Mouse (Mus musculus) cerebellum, adult 9-10 months (tissue): ENCODE measurements around the gene Rhd.
"Not testable (repeated sequence)": the region's sequence is repeated elsewhere in the genome, so short reads cannot be mapped to it uniquely, and the experiment has no call there.

Source experiments
- DNase-seq: peaks from one replicate; pipeline ENCODE4 v3.0.0; 2022

The Rhd gene

GRCm38 (mm10) chr4:134858494-134858893 is 5.8 kb upstream of the Rhd start:
- DNase-seq, result no peak

GRCm38 (mm10) chr4:134861884-134862283 is 2.5 kb upstream of the Rhd start:
- DNase-seq, result no peak

GRCm38 (mm10) chr4:134862996-134863395 is 1.3 kb upstream of the Rhd start:
- no peak for DNase-seq

GRCm38 (mm10) chr4:134865340-134865739 is 1.0 kb downstream of the Rhd start:
- no peak for DNase-seq

DNA sequence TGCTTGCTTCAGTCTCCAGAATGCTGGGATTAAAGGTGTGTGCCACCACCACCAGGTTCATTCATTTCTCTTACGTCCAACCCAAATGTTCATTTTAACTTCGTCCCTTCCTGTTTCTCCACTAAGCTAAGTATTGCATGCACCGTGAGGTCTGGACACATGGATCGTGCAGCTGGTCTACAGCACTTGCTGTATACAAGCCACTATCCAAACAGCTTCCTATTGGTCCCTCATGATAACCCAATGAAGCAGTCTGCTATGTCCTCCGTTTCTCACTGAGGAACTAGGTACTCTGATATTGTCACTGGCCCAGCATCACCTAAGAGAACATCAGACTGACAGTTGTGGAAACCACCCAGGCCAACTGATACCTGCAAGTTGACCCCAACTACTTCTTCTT is 1.5 kb downstream of the Rhd start:
- DNase-seq, result no peak

- DNase-seq, result no peak
Observed at GRCm38 (mm10) chr4:134867213-134867612, 2.9 kb downstream of the Rhd start.

- DNase-seq, result no peak
Observed at GRCm38 (mm10) chr4:134867661-134868060, 3.3 kb downstream of the Rhd start.

DNA sequence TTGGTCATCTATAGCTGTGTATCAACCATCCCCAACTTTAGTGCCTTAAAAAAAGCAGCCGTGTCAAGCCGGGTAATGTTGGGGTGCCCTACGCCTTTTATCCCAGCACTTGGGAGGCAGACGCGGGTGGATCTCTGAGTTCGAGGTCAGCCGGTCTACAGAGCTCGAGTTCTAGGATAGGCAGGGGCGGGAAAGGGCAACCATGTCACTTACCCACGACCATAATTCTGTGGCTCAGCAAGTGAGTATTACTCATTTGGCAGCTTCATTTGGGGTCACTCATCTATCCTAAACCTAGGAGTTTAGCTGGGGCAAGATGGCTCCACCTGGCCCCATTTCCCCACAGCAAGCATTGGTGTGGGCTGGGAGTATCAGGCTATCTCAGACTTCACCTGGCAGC is 3.7 kb downstream of the Rhd start:
- DNase-seq, result no peak

DNA sequence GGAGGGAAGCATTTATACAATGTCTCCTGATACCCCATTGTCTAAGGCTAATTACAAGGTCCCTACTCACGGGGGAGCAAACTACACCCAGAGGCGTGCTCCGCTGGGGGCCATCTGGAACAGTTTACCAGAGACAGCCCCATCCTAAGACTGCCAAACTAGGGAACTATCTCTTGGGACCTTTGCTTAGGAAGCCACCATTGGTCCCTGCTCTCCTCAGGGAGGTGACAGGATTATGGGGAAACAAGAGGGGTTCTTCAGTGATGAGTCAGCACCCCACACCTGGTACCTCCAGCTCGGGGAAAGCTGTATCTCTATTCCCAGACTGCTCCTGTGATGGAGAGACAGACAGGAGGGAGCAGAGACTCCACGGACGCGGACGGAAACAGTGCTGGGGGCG is 4.2 kb downstream of the Rhd start:
- DNase-seq, result no peak

DNA sequence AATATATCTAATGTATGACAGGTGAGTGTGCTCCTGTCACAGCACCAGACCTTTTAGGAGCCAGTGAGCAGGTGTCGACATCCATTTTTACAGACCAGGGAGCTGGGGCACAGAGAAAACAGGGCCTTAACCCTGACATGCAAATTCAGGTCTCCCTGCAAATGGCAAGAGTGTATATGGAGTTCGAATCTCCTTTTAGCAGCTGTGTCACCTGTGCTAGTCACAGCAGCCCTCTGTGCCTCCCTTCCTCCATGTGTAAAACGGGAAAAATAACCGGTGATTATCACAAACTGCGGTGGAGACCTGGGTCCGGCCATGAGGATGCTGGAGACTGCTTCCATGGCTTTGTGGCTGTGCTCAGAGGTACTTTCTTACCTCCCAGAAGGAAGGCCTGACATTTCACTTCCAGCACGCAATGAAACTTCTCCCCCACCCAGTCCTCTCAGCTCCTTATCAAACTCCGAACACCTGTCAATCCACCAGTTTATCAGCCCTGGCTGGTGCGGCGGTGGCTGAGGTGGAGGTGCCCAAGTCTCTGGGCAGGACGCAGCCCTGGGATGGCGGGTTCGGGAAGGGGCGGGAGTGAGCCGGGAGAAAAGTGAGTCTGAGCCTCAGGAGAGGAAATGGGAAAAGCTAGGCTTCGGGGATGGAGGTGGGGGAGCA is 4.9 kb downstream of the Rhd start:
- no peak for DNase-seq

- DNase-seq, result no peak
Observed at GRCm38 (mm10) chr4:134869815-134870375, 5.6 kb downstream of the Rhd start.

DNA sequence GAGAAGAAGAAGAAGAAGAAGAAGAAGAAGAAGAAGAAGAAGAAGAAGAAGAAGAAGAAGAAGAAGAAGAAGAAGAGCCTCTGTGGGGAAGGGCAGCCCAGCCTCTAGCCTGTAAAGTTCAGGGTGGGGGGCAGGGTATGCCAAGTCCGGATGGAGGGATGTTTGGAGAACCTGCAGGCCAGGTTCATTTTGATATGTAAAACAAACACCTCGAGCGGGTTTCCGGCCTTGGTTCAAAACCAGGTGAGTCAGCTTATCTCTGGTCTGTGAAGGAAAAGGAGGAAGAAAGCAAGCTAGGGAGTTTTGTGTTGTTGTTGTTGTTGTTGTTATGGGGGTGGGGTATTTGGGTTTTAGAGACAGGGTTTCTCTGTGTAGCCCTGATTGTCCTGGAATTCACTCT is 7.1 kb downstream of the Rhd start:
- no peak for DNase-seq

- DNase-seq, result no peak
Observed at GRCm38 (mm10) chr4:134871950-134872349, 7.6 kb downstream of the Rhd start.

DNA sequence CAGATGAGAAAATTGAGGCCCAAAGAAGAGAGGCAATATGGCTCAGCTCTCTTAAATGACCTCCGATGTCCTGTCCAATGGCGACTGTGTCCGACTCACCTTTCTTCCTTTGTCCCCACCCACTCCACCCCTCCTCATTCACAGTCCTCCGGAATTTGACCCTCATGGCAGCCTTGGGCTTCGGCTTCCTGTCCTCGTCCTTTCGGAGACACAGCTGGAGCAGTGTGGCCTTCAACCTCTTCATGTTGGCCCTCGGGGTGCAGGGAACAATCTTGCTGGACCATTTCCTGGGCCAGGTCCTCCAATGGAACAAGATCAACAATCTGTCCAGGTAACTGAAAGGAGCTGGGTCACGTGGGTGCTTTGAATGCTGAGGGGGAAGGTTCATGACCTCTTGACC is 11.8 kb downstream of the Rhd start:
- DNase-seq, result no peak

DNA sequence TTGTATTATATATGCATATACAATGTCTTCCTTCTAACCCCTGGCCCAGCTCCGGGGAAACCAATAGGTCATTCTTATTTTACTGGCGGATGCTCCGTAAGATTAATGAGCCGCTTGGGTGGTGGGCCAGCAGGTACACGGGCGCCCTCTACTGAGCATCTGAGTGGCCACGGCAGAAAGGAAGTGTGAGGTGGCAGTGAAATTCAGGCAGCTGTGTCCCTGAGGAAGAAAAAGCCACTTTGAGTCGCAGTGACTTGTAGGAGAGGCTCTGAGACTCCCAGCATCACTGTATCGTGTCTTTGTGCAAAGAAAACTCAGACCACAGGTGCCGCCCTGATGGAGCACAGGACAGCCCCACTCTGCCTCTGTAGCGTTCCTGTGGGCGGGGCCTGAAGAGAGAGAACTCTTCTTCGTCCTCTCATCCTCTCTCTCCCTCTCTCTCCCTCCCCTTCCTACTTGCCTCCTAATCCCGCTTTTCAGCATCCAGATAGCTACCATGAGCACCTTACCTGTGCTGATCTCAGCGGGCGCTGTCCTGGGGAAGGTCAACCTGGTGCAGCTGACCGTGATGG is 15.2 kb downstream of the Rhd start:
- peak; percentile 78 for DNase-seq

DNA sequence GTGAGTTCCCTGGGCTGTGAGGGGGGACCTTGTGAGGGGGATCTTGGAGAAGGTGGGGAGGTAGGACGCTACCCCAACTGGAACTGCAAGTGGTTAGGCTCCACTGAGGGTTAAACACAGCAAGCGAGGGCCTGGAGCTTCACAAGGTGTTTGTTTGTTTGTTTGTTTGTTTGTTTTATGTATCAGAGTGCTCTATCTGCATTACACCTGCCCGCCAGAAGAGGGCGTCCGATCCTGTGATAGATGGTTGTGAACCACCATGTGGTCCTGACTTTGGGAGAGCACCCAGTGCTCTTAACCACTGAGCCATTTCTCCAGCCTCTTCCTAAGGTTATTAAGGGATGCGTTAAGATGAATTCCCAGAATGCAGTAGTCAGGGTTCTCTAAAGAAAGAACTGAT is 15.7 kb downstream of the Rhd start:
- DNase-seq, result no peak

- DNase-seq, result no peak
Observed at GRCm38 (mm10) chr4:134883266-134883665, 18.9 kb downstream of the Rhd start.

- DNase-seq, result no peak
Observed at GRCm38 (mm10) chr4:134883808-134884207, 19.5 kb downstream of the Rhd start.

DNA sequence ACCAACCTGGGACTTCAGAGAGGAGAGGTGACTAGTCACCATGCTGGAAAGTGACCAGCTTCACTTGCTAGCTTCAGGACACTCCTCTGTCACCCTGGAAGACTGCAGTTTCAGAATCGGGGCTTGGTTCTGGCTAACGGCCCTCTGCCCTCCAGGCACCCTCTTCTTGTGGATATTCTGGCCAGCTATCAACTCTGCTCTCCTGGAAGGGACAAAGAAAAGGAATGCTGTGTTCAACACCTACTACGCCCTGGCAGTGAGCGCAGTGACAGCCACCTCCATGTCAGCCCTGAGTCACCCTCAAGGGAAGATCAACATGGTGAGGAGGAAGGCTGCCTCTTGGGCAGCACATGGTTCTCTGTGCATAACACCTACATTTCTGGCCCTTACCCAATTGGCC is 20.0 kb downstream of the Rhd start:
- DNase-seq, result no peak

GRCm38 (mm10) chr4:134892096-134892495 is 27.8 kb downstream of the Rhd start:
- DNase-seq, result peak; percentile 84

DNA sequence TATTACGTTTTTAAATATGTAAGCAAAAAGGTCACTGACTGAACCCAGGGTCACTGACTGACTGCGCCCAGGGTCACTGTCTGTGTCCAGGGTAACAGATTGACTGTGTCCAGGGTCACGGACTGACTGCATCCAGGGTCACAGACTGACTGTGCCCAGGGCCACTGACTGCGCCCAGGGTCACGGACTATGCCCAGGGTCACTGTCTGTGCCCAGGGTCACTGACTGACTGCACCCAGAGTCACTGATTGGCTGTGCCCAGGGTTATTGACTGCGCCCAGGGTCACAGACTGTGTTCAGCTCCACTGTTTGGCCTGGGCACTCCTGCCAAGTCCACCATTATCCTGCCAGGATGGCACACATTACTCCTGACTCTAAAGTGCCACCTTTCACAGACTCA is 32.9 kb downstream of the Rhd start:
- DNase-seq, result no peak

DNA sequence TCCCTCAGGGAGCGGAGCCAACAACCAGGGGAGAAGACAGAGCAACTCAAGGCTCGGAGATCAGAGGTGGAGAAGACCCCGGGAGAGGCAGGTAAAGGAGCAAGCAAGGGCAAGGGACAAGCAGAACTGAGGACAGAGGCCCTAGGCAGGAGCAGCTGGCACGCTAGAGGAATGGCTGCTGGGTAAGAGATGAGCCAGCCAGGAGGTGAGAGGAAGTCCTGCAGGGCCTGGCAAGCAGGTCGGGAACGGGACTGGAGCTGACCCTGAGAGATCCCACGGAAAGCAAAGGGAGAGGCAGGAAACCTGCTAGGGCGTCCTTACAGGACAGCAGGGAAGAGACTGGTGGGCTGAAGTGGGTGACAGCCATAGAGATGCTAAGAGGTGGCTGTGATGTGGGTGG is 36.8 kb downstream of the Rhd start:
- no peak for DNase-seq

DNA sequence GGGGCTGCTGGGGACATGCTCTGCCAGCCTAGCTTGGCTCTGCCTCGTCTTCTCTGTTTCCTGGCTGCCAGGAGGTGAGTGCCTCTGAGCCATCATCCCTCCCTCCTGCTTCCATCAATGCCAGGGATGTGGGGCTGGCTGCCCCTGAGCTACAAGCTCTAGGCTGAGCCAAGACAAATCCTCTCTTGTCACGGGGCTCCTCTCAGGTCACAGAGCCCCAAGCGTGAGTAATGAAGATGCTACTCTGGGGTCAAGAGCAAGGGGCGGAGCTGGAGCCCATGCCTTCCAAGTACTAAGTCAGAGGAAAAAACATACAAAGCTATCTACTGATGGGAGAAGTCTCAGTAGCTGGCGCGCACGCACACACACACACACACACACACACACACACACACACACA is 38.7 kb downstream of the Rhd start:
- DNase-seq, result no peak

- DNase-seq, result not testable (repeated sequence)
Observed at GRCm38 (mm10) chr4:134911406-134911805, 47.1 kb downstream of the Rhd start.

GRCm38 (mm10) chr4:134913413-134913812 is 49.1 kb downstream of the Rhd start:
- peak; percentile 77 for DNase-seq
